Mouse (Mus musculus): ENCODE data around the gene Wbp1l. TPM values are rescaled to one million over a fixed set of nuclear protein-coding genes. Genes with fewer than 3 reads are reported as not detected.

The Wbp1l gene
- total RNA-seq, 2 experiments from 2014 or later: 6.7 to 8.8 TPM

- no peak for ATAC-seq (replicated peaks; ENCODE audit: low FRiP score, poor library complexity, severe bottlenecking)
Measured at GRCm38 (mm10) chr19:46623790-46624772, 25.2 kb downstream of the Wbp1l start.

- ATAC-seq (replicated peaks; ENCODE audit: low FRiP score, poor library complexity, severe bottlenecking): no peak
Measured at GRCm38 (mm10) chr19:46625015-46625414, 26.1 kb downstream of the Wbp1l start.

GRCm38 (mm10) chr19:46625519-46625918 lies 26.6 kb downstream of the Wbp1l start:
- ATAC-seq (replicated peaks; ENCODE audit: low FRiP score, poor library complexity, severe bottlenecking): no peak

- no peak for ATAC-seq (replicated peaks; ENCODE audit: low FRiP score, poor library complexity, severe bottlenecking)
Measured at GRCm38 (mm10) chr19:46628403-46628802, 29.5 kb downstream of the Wbp1l start.

- no peak for ATAC-seq (replicated peaks; ENCODE audit: low FRiP score, poor library complexity, severe bottlenecking)
Measured at GRCm38 (mm10) chr19:46629807-46630206, 30.9 kb downstream of the Wbp1l start.

GRCm38 (mm10) chr19:46631637-46632036 lies 32.8 kb downstream of the Wbp1l start:
- ATAC-seq (replicated peaks; ENCODE audit: low FRiP score, poor library complexity, severe bottlenecking): no peak

- ATAC-seq (replicated peaks; ENCODE audit: low FRiP score, poor library complexity, severe bottlenecking): no peak
Measured at GRCm38 (mm10) chr19:46635766-46636165, 36.9 kb downstream of the Wbp1l start.

GRCm38 (mm10) chr19:46637598-46637997 lies 38.7 kb downstream of the Wbp1l start:
- no peak for ATAC-seq (replicated peaks; ENCODE audit: low FRiP score, poor library complexity, severe bottlenecking)

- ATAC-seq (replicated peaks; ENCODE audit: low FRiP score, poor library complexity, severe bottlenecking): no peak
Measured at GRCm38 (mm10) chr19:46639053-46639452, 40.2 kb downstream of the Wbp1l start.

- ATAC-seq (replicated peaks; ENCODE audit: low FRiP score, poor library complexity, severe bottlenecking): no peak
Measured at GRCm38 (mm10) chr19:46639496-46639895, 40.6 kb downstream of the Wbp1l start.

GRCm38 (mm10) chr19:46640780-46641179 lies 41.9 kb downstream of the Wbp1l start:
- no peak for ATAC-seq (replicated peaks; ENCODE audit: low FRiP score, poor library complexity, severe bottlenecking)

GRCm38 (mm10) chr19:46641420-46642085 lies 42.7 kb downstream of the Wbp1l start:
- no peak for ATAC-seq (replicated peaks; ENCODE audit: low FRiP score, poor library complexity, severe bottlenecking)

GRCm38 (mm10) chr19:46642136-46642753 lies 43.4 kb downstream of the Wbp1l start:
- no peak for ATAC-seq (replicated peaks; ENCODE audit: low FRiP score, poor library complexity, severe bottlenecking)

GRCm38 (mm10) chr19:46643236-46643635 lies 44.4 kb downstream of the Wbp1l start:
- ATAC-seq (replicated peaks; ENCODE audit: low FRiP score, poor library complexity, severe bottlenecking): no peak

- ATAC-seq (replicated peaks; ENCODE audit: low FRiP score, poor library complexity, severe bottlenecking): no peak
Measured at GRCm38 (mm10) chr19:46644343-46644792, 45.5 kb downstream of the Wbp1l start.

- no peak for ATAC-seq (replicated peaks; ENCODE audit: low FRiP score, poor library complexity, severe bottlenecking)
Measured at GRCm38 (mm10) chr19:46644793-46645602, 46.1 kb downstream of the Wbp1l start.

- no peak for ATAC-seq (replicated peaks; ENCODE audit: low FRiP score, poor library complexity, severe bottlenecking)
Measured at GRCm38 (mm10) chr19:46646041-46646481, 47.2 kb downstream of the Wbp1l start.

GRCm38 (mm10) chr19:46647254-46647653 lies 48.4 kb downstream of the Wbp1l start:
- ATAC-seq (replicated peaks; ENCODE audit: low FRiP score, poor library complexity, severe bottlenecking): no peak

GRCm38 (mm10) chr19:46647850-46648249 lies 49.0 kb downstream of the Wbp1l start:
- ATAC-seq (replicated peaks; ENCODE audit: low FRiP score, poor library complexity, severe bottlenecking): no peak
